Mouse (Mus musculus) heart, postnatal 0 days (tissue): ENCODE data around the gene Acbd5.

Source experiments
- CTCF ChIP-seq: IDR thresholded peaks from 2 replicates; pipeline ENCODE4 v1.5.1; 2016; ENCODE audit warnings: antibody characterized with exemption, control low read depth, low read depth
- EP300 ChIP-seq: IDR thresholded peaks from 2 replicates; pipeline ENCODE4 v1.6.1; 2016; ENCODE audit warnings: antibody characterized with exemption, low read depth

DNA sequence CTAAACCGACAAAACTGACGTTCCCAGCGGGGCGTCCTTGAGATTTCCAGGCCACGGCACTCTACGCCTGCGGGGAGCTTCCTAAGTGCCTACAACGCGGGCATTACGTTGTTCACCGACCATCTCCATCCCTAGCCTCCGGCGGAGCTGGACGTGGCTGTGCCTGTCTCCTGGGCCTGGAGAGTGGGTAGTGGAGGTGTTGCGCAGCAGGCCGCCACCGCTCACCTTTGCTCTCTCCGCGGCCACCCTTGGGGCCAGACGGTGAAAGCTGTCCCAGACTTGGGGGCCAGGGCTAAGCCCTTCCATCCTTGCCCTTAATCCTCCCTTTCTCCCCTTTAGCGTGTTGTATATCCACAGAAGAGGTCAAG lies 387 bp downstream of the Acbd5 start:
- TF ChIP-seq CTCF: no peak
- TF ChIP-seq EP300: no peak
